Mouse (Mus musculus) left cerebral cortex, postnatal 4 days (tissue): ENCODE measurements around the gene Pxn. TPM values are rescaled to one million over a fixed set of nuclear protein-coding genes. Genes with fewer than 3 reads are reported as not detected.

ENCODE experiments used
- DNase-seq: peaks from one replicate; pipeline ENCODE4 v3.0.0-alpha.2; 2022
- intact Hi-C: fragments of 180-260 bp; cut with DNase I; formaldehyde crosslinking; loops from one replicate; pipeline ENCODE4 v1.15.1; 2025
- total RNA-seq, 2 experiments: library from RNA; stranded (reverse); gene quantifications; 2 replicates each; pipeline ENCODE4 v1.2.3; 2021

Pxn gene
- total RNA-seq, 2 experiments from 2014 or later, result 23.9 to 24.7 TPM

GRCm38 (mm10) chr5:115522981-115523499, 16.6 kb downstream of the Pxn start:
- DNase-seq, result no peak

GRCm38 (mm10) chr5:115523971-115524370, 17.5 kb downstream of the Pxn start:
- intact Hi-C loops, result no loop called here
- DNase-seq, result no peak

More at GRCm38 (mm10) chr5:115522981-115523499, 16.6 kb downstream of the Pxn start:
- intact Hi-C loops, result no loop called here

GRCm38 (mm10) chr5:115524471-115524870, 18.0 kb downstream of the Pxn start:
- intact Hi-C loops, result no loop called here
- no peak for DNase-seq

DNA sequence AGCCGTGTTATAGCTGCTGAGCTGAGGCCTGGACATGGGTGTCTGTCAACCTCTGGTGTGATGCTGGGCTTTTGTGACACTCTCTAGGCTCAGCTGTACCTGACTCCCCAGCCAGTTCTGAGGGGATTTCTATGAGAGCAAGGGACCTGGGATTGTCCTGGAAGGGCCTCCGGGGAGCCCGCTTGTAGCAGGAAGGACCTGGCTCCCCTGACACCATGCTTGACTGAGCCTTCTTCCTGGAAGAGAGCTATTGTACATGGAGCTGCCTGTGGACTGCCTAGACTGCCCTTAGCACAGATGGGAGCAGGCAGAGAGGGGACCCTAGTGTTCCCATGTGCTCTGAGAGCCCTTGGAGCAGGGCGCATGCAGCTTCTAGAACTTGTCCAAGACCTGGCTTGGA, 18.9 kb downstream of the Pxn start:
- no peak for DNase-seq

GRCm38 (mm10) chr5:115525943-115526342, 19.5 kb downstream of the Pxn start:
- DNase-seq, result no peak
- intact Hi-C loops, result no loop called here

More for the DNA sequence above, 18.9 kb downstream of the Pxn start:
- intact Hi-C loops, result no loop called here

- intact Hi-C loops, result no loop called here
- no peak for DNase-seq
Measured at GRCm38 (mm10) chr5:115526456-115527202, 20.2 kb downstream of the Pxn start.

DNA sequence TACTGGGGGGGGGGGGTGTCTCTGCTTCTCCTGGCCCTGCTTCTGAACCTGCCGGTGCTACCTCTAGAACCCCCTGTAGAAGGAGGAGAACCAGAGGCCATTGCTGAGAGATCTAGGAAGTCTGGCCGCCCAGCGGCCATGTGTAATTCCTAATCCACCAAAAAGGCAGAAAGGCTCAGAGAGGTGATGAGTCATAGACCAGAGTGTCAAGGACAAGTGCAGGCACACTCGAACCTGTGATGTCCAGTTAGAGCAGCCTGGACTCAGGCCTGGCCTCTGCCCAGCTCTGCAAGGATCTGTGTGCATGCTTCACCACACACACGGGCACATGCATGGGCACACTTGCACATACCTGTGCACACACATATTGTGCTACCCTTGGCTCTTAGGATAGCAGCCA, 21.7 kb downstream of the Pxn start:
- no peak for DNase-seq
- intact Hi-C loops, result no loop called here

DNA sequence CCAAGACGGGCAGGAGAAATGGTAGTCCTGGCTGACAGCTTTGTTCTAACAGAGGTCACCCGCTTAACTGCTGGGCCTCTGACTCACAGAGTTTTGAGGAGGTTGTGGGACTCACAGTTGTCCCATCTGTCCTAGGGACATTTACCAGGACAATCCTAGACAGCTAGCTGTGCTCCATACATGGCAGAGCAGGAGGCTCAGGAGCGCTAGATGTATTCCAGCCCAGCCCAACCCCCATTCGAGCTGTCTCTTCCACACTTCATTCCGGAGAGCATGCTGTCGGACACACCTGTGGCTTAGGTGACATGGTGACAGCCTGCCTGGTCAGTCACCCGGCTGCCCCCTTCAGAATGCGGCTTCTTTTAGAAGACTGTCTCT, 22.9 kb downstream of the Pxn start:
- intact Hi-C loops, result no loop called here
- DNase-seq, result no peak

DNA sequence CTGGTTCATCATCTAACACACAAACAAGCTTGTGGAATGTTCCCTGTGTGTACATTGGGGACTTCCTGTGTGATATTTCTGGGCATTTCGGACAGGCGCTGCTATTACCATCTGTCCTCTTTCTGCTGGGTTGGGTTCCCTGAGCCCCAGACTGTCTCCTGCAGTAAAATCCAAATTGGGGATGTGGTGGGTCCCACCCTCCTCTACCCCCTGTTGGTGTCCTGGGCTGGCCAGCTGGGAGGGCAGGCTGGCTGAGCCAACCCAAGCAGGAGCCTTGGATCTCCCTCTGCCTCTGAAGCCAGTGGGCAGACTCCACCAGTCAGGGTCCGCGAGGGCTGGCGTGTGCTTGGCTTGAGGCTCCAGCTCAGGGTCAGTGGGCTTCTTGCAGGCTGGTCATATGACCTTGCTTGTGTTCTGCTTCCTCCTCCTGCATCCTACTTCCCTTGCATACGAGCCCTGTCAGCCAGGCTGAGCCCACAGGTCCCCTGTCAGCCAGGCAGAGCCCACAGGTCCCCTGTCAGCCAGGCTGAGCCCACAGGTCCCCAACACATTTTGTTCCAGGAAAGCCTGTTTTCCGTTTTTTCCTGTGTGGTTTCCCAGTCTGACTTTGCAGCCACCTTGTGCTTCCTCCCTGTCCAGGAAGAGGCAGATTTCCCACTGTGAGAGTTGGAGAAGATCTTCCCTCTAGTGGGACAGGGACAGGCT, 23.4 kb downstream of the Pxn start:
- no peak for DNase-seq
- intact Hi-C loops, result no loop called here

GRCm38 (mm10) chr5:115530447-115530809, 24.0 kb downstream of the Pxn start:
- intact Hi-C loops, result no loop called here
- peak; percentile 72 for DNase-seq

DNA sequence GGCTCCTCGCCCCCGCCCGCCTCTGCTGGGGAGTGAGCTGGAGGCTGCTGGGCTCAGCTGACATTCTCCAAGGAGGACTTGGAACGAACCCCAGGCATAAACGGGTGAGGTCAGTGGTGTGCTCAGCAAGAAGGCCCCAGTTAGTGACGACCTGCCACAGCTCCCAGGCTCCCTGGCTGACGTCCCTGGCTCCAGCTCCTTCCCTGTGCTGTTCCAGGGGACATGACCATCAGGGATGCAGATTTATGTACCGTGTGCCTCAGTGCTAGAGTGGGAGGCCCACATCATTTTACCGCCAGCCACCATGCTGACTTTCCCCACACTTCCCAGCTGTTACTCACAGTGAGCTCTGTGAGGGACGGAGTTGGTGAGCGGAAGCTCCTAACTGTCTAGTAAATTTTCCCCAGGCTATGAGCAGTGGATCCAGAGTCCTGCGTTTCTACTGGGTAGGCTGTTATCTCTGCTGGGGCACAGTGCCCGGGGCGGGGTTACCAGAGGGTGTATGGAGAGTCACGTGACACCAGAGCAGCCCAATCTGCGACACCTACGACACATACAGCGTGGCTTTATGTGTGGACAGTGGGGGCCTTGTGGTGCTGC, 25.3 kb downstream of the Pxn start:
- DNase-seq, result peak; percentile 84
- intact Hi-C loops, result no loop called here

DNA sequence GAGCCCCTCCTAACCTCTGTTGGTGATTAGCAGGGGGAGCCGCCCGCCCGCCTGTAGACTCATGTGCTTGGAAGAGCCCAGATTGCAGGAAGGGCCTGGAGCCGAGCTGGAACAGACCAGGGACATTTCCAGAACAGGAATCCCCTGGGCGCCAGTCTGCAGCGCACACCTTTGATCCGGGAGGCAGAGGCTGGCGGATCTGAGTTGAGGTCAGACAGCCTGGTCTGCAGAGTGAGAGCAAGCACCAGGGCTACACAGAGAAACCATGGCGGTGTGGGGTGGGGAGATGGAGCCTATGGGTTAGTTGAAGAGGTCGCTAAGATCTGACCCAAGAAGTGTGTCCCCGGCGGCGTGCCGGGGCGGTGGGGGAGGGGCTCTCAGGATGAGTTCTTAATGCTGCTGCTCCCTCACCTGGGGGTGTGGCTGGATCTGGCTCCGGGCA, 27.8 kb downstream of the Pxn start:
- DNase-seq, result no peak
- intact Hi-C loops, result no loop called here

DNA sequence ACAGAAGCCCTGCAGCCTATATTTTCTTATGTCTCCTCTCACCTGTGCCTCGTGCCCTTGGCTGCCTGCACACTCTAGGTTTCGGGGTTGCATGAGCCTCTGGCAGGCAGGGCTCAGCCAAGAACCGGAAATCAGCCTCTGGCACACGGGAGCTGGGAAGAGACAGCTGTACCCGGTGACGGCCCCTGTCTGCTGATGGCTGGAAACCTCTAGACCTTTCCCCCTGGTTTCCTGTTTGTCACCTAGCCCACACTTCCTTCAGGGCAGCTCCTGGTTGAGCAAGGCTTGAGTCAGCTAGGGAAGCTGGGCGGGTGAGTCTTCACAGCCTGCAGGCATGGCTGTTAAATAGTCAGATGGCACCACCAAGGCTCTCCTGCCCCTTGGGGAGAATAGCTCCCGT, 28.4 kb downstream of the Pxn start:
- intact Hi-C loops, result no loop called here
- no peak for DNase-seq

DNA sequence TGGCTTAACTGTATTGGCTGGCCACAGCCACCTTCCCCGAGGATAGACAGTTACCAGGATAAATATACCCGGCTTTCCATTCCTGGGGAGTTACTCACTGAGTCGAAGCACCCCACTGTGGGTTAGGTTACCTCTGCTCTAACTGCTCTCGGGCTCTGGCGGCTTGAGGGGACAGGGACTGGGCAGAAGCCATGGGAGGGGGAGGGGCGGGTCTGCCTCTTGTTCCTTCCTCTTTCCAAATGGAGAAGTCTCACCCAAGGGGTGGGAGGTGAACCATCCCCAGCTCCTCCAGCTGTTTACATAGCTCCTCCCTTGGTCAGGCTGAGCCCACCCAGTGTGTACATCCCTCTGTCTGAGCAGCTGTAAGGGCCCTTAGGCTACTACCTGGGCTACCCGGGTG, 29.2 kb downstream of the Pxn start:
- no peak for DNase-seq
- intact Hi-C loops, result no loop called here

DNA sequence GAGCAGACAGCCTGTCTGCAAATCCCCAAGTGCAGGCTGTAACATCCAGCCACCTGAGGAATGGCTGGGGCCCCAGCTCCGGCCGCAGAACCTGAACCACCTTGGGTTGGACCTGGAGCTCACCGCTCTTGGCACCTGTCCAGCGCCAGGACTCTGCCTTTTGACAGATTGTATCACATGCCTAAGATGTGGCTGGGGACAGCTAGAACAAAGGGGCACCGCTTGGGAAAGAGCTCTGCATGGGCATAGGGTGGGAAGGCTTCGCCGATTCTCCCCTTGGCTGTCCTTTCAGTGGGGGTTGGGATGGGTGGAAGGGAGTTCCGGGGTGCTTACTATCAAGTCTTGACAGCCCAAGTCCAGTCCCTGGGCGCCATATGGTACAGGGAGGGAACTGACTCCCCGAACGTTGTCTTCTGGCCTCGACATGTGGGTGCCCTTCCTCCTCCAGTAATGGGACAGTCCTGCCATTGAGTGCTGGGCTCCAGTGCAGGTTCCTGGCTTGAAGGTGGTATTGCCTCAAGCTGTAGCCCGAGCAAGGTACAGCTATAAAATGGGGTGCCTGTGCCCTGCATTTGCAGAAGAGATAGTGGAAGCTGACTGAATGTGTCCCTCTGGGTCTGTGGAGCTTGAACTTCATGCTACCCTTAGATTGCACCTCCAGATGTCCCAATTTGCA, 31.7 kb downstream of the Pxn start:
- intact Hi-C loops, result loop anchor here (2.0 kb wide), 1 partner anchor 31 kb away; the partner anchor contains the start of gene Pxn
- no peak for DNase-seq

DNA sequence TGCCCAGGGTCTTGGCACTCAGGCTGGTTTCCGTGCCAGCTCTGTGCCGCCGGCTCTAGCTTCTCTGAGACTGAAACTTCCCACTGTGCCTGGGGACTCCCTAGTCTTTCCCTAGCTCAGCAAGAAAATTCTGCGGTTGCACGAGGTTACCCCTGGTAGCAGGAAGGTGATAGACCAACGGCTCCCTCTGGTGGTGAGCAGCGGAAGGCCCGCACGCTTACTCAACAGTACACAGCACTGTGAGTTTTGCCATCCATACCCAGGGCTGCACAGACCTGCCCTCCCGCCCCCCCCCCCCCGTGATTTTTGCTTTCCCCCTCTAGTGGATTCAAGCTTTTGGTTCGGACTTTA, 32.2 kb downstream of the Pxn start:
- DNase-seq, result peak; percentile 95
- intact Hi-C loops, result loop anchor here (2.0 kb wide), 1 partner anchor 32 kb away; the partner anchor contains the start of gene Pxn

- intact Hi-C loops, result no loop called here
- no peak for DNase-seq
Measured at GRCm38 (mm10) chr5:115542635-115543384, 36.3 kb downstream of the Pxn start.

DNA sequence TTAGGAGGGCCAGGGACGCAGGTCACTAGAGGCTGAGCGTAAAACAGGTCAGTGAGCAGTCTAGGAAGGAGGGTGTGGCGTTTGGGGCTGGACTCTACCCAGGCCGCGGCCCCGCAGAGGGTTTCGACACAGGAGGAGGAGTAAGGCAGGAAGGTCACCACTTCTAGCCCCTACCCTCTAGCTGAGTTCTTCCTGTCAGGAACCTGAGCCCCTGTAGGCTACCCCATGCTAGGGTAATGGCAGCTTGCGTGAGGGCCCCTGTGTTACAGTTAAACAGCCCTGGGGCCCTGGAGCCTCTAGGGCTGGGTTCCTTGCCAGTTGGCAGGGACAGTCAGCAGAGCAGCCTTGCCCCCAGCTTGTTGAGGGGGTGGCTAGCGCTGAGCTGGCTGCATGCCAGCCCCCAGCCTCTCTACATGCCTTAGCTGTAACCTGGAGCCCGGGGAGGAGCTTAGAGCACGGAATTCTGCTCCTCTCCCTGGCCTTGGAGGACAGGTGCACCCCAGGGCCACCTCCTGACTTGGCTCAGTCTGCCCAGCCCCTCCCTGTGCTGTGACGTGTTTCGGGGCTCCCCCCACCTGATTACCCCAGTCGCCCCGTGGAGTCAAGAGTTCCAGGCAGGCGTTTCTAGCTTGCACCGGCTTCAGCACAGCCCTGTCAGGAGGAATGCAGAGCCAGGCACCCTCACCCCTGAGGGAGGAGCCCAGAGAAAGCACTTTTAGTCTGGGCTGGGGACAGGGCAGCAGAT, 37.2 kb downstream of the Pxn start:
- intact Hi-C loops, result no loop called here
- DNase-seq, result peak; percentile 83

- no peak for DNase-seq
- intact Hi-C loops, result no loop called here
Measured at GRCm38 (mm10) chr5:115544655-115545185, 38.2 kb downstream of the Pxn start.
